Mouse (Mus musculus) lung, postnatal 4 days (tissue): ENCODE measurements around the gene Rps16.

ENCODE experiments used
- DNase-seq, 2 experiments: peaks; one replicate each; pipeline ENCODE4 v3.0.0; 2021

Gene Rps16

DNA sequence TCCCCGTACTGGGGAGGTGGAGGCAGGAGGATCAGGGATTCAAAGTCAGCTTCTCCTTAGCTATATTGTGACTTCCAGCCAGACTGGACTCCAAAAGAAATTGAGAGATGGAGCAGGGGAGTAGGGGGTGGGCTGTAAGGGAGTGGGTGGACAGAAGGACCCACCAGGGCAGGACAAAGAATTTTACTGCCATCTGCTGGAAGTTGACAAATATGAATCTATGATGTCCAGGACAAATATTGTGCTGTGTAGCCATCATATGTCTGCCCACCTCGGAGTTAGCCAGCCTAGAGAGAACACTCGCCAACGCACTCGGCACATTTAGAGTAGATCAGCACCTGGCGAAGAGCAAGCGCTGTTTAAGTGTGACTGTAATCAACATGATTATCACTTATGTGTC is 1.9 kb upstream of the Rps16 start:
- no peak for DNase-seq

DNA sequence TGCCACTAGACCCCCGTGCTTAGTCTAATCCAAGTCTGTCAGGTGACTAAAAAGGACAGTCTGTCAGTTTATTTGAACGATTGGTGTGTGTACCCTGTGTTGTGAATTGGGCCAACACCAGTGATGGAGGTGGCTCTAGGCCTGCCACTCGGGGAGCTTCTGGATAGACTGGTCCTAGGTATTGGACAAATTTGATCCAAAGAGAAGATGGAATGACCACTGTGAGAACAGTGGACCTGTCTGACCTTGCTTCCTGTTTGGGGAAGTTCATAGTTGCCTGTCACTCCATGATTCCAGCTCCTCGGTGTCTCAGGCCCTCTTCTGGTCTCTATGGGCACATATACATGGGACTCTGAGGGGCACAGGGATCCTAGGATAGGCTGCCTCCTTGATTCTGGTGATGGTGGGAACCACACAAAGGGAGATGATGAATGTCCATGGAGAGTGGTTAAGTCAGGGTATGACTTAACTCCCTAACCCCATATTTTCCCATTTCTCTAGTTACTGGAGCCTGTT is 1.3 kb downstream of the Rps16 start:
- DNase-seq = no peak

DNA sequence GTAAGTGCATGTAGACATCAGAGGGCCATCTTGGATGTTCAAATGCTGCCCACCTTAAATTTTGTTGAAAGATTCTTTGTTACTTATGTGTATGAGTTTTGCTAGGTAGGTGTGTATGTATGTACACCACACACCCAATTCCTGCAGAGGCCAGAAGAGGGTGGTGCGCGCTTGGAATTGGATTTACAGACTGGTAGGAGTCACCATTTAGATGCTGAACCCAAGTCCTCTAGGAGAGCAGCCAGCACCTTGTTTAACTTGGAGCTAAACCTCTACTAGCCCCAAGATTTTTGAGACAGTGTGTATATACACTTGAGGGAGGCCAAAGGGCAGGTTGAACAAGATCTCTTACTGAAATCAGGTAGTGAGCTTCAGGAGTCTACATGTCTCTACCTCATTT is 2.8 kb downstream of the Rps16 start:
- DNase-seq = no peak

DNA sequence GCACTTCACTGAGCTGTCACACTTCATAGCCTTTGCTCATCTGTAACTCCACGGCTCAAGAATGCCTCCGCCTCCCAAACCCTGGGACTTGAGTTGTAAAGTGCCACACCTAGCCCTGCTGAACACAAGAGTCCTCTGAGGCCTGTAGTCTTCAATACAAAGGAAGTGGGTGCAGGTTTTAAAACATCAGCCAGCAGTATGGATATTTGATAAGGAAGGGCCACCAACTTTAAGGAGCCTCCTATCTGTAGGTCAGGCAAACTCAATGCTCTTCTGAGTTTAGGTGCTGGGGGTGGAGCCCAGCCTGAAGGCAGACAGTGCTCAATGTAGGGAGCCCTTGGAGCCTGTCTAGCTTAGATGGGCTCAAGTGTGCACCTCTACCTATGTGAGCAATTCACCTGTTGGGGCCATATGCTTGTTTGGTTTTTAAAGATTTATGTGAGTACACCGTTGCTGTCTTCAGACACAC is 3.7 kb downstream of the Rps16 start:
- DNase-seq = no peak

DNA sequence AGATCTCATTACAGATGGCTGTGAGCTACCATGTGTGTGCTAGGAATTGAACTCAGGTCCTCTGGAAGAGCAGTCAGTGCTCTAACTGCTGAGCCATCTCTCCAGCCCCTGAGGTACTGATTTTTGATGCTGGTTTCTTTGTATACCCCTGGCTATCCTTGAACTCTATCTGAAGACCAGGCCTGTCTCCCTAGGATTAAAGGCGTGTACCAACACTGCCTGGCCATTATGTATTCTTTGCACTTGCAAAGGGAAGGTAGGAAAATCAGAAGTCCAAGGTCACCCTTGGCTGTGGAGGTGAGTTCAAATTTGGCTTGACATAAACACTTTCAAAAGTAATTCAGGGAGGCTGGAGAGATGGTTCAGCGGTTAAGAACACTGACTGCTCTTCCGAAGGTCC is 4.1 kb downstream of the Rps16 start:
- DNase-seq = no peak

DNA sequence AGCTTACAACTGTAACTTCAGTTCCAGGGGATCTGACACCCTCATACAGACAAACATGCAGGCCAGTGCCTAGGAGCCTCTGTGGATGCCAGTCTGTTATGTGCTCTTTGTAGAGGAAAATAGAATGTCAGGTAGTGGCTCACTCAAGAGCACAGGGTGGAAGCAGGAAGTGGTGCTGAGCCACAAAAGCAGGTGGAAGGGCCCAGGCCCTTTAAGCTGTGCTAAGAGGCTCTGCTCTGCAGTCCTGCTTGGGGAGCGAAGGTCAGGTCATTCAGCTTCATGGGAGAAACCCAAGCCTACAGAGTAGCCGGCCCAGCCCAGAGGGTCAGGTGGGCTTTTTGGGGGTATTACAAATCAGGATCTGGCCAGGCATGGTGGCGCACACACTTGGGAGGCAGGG is 4.8 kb downstream of the Rps16 start:
- no peak for DNase-seq

DNA sequence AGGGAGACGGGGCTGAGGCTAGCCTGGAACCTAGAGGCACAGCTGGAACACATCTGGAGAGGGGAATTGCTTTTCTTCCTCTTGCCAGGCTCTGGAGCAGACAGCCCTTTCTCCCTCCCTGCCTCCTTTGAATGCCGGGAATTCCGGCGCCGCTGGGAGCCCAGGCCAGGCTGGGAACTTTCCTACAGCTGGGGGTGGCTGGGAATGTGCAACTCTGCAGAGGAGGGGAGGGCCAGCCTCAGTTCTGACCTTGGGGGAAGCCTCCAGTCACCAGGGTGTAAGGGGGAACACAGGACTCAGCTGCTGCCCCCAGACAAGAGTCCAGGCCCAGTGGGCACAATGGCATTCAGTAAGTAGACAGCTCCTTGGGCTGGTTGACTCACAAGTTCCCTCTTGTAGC is 6.5 kb downstream of the Rps16 start:
- peak; percentile 79 to 90 for DNase-seq

DNA sequence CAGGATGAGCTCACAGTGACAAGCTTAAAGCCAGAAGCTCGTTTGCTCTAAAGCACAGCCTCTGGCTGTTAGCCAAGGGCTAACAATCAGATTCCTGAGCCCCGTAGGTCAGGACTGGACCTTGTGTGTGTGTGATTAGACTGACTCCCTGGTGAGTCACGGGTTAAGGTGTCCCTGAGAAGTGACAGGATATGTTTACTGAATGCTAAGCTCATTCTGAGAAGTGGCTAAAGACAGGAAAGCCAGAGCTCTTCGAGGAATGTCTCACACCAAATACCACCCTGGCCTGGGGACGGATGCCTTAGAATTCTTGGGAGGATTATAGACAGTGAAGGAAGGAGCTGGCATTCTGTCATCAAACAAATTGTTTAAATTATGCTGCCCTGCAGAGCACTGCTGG is 7.5 kb downstream of the Rps16 start:
- DNase-seq = peak; percentile 35 to 47

DNA sequence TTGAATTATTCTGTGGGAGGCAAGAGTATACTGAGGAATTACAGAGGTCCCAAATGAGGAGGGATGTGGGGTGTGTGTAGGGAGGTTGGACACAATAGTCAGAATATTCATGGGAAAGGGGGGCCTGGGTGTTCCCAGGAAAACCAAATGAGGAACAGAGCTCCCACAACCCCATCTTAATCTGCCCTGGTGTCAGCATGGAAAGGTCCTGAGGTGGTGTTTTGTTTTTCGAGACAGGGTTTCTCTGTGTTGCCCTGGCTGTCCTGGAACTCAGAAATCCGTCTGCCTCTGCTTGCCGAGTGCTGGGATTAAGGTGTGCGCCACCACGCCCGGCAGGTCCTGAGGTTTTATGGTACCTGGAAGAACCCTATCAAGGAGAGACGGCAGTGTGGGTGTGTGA is 8.0 kb downstream of the Rps16 start:
- no peak for DNase-seq

DNA sequence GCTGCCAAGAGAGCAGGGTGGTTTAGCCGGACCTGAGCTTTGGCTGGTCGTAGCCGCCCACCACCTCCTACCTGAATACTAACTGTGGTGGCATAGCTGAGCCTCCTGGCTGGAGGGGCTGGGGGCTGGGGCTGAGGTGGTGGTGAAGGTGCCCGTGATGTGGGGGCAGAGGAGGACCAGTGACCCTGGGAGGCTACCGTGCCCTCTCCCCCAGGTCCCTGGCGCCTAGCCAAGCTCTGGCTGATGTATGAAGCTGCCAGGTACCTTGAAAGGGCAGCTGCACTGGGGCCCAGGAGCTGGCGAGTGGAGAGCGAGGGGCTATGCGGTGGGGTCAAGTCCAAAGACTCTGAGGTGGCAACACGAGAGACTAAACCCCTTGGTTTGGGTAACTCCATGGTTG is 9.4 kb downstream of the Rps16 start:
- no peak for DNase-seq

DNA sequence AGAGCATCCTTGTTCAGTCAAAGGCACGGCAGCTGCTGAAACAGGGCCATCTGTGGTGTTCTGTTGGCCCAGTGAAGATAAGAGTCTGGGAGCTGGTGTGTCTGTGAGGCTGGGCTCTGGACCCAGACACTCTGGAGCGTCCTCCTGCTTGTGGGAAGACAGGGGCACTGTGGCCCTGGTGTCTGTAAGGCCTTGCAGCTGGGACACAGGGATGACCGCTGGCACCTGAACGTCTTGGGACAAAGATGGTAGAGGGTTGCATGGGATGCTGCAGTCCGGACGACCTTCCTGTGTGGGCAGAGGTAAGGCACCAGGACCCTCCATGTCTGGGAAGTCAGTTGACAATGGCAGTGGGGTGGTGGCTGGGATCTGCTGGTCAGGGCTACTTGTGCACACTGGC is 9.8 kb downstream of the Rps16 start:
- DNase-seq = no peak

DNA sequence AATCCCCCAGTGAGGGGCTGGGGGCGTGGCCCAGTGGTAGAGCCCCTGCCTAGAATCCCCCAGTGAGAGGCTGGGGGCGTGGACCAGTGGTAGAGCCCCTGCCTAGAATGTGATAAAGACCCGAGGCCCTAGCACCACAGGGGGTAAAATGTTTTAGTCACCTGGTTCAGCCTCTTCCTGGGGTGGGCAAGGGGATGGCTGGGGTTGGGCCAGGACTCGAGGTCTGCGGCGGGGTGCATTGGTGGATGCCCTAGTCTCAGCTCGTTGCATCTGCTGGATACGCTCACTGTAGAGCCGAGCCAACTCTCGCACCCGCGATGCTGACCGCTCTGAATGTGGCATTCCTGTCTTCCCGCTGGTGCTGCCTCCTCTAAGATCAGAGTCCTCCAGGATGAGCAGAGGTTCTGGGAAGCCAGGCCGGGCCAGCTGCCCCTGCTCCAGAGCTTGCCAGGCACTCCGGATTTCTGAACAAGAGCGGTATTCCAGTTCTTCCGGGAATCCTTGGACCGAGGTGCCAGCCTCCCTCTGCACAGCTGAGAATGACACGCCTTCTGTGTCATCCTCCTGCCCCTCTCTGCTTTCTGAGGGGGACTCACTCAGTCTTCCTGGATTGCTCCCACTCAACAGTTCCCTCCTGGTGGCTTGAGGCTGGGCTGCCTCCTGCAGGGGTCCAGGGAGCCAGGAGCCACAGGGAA is 11.3 kb downstream of the Rps16 start:
- no peak for DNase-seq

DNA sequence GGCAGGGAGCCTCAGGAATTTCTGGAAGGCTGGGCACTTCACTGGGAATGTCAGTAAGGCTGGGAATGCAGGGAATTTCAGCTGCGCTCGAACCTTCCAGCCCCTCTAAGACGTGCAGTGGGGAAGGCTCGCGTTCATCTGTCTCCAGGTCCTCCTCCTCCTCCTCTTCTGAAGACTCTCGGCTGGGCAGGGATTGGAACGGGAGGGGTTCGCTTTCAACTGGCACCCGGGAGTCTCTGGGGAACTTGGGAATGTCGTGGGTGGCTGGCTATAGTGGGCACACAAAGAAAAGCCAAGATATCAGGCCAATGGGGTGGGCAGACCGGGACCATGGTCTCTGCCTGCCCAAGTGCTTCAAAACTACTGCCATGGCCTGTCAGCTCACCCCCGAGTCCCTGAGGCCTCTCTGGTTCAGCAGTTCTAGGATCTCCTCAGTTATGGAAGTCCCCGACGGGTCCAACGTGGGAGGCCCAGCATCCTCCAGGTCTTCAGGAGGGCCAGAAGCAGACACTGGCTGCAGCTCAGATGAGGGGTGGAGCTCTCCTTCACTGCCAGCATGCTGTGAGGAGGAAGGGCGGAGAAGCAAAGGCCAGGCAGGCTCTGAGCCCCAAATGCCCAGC is 12.1 kb downstream of the Rps16 start:
- no peak for DNase-seq

DNA sequence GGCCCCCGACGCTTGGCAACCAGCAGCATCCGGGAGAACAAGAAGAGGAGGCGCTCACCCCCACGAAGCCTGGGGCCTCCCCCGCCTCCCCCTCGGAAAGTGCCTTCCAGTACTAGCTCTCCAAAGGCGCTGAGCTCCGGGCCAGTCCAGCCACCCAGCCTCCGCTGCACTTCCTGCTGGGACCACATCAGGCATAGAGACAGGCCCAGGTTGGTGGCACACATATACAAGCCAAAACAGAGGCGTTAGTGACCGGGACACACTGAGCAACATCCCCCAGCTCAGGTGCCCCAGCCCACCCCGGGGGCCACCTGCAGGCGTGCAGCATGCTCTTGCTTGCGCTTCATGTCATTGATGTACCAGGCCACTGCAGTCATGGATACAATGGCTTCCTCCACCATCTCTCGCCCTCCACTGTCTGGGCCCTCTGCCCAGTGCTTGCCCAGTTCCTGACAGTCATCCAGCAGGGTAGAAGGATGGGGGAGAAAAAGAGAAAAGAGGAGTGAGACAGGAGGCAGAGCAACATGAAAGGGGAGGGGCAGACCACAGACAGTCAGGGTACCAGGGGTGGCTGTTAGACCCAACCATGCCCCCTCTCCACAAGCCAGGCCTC is 17.3 kb downstream of the Rps16 start:
- no peak for DNase-seq

DNA sequence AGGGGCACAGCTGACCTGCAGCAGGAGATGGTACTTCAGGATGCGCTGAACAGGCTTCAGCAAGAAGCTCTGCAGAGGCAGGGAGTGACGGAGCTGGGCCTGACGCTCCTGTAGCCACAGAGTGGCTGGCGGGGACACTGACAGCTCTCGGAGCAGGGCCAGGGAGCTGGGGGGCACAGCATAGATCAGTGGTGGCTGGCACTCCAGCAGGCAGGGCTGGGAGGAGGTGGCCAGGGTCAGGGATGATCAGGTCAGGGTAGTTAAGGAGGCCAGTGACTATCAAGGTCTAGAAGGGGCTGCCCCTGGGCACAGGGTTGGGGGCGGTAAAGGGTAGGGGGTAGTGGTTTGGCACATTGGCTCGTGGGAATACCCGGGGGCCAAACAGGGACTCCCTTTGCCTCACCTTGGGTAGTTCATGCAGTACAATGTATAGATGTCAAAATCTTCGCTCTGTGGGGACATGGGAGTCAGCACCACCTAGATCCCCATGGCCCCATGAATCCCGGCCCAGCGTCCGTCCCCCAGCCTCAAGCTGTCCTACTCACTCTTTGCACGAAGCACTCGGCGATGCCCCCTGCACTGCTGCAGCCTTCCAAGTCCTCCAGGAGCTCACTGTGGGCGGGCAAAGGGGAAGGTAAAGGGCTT is 17.9 kb downstream of the Rps16 start:
- DNase-seq = no peak

DNA sequence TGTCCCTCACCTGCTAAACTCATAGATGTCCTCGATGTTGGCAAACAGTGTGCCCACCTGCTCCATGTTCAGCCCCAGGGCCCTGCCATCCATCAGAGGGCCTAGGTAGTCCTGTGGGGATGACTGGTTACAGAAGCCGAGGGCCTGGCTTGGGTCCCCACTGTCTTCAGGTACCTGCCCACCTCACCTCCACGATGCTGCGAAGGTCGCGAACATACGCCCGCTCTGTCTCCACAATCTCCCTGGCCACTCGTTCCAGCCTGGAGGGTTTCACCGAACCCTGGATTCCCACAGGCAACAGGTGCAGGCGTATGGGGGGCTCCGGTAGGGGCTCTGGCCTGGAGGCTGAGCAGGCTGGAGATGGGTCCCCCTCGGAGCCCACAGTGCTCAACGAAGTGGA is 19.6 kb downstream of the Rps16 start:
- peak in 1 of 2 experiments; percentile 34 for DNase-seq

DNA sequence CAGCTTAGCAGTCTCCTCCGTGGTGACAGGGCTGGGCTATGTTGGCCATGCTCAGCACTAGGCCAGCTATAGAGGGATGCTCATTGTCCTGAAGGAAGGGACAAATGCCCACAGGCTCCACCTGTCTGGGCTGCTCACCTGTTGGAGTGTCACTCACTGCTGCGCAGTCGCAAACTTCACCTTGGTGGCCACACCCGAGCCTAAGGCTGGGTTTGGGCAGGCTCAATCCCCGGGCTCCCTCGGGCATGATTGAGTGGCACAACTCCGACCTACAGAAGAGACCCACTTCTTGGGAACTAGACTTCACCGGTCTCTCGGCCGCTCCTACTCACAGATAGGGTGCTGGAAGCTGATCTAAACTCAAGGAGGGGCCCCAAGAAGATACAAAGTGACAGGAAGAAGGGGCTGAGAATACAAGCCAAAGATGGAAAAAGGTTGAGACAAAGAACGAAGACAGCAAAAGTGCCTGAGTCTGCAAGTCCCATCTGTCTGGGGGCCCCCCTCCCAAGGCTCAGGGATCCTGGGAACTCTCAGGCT is 20.6 kb downstream of the Rps16 start:
- DNase-seq = peak; percentile 62 to 71

DNA sequence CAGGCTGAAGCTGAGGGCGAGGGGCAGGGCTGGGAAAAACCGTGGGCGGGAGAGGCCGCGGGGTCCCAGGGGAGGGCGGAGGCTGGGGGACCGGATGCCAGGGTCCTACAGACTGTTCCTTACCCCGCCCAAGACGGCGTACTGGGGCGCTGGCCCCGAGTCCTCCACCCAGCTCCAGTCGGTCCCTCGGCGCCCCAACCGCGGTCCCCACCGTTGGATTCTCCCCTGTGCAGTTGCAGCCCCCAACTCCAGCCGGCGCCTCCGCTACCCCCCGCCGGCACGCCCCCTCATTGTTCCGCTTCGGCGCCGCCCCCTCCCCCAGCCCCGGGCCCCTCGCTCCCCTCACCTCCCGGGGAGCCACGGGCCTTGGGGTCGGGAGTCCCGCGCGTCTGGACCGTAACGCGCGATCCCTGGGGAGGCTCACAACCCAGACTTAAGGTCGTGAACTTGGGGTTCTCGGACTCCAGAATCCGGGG is 21.1 kb downstream of the Rps16 start:
- DNase-seq = peak; percentile 83 to 87

DNA sequence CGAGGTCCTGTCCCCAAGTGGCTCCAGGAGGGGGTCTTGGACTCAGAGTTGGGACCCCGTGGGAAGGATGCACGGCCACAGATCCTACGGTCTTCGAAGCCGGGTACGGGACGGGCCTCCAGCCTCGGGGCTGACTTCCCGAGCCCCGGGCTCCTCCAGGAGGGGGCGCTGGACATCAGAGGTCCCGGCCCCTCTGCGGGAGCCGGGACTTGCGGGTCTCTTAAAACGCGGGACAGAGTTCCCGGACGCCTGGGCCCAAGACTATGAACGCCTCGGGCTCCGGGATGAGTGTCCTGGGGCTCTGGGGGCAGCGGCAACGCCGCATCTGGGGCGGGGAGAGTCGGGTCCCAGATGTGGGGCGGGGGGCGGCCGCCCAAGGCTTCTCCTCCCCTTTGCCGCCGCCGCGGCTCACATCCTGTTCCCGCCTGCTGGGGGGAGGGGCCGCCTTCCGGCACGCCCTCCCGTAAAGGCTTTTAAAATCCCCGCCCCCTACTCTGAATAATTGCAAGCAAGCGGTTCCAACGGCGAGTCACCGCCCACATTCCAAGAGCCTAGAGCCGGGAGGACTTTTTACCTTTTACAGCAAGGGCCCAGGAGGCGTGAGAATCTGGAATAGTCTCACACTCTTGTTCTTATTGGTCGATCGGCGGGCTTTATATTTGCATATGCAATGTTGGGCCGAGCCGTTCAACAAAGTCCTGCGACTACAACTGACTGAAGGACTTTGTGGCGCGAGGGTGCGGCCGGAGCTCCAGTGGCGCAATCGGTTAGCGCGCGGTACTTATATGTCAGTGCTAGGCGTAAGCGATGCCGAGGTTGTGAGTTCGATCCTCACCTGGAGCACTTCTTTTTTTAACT is 22.0 kb downstream of the Rps16 start, which contains the start of gene Plekhg2:
TSS of gene Plekhg2 (minus strand) at position 349 of the 858 bp plus-strand sequence.
- DNase-seq = peak; percentile 99

DNA sequence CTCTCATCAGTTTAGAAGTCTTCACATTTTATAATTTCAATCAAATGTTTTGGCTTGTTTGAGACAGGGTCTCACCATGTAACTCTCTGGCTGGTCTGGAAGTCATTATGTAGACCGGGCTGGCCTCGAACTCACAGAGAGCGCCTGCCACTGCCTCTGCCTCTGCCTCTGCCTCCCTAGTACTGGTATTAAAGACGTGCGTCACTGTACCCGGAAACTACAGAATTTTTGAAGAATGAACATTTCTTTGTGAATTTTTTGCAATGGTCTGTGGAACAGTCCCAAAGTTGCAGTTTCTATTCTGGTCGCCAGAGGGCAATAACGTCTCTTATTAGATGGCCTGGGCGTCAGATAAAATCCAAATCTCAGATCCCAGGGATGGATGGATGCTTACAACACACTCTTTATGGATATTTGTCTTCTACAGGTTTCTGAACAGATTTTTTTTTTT is 22.7 kb downstream of the Rps16 start:
- DNase-seq = peak in 1 of 2 experiments; percentile 87

DNA sequence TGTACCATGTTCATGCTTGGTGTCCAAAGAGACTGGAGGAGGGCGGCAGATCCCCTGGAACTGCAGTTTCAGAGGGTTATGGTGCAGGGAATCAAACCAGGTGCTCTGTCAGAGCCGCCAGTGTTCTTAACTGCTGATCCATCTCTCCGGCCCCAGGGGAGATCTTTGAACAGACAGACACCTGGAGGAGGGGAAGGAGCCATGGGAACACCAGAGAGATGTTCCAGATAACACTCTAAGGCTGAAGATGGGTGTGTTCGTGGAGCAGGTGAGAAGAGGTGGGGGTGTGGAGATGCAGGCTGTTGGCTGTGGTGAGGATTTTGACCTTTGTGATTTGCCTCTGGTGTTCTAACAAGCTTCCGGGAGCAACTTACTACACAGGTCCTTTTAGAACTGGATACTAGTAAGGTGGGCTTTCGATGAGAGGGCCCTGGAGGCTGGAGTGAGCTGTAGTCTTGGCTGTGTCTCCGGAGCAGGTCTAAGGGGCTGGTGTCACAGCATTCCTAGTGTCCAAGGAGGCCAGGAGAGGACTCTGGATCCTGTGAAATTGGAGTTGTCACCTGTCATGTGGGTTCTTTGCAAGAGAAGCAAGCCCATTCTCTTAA is 23.5 kb downstream of the Rps16 start:
- no peak for DNase-seq

DNA sequence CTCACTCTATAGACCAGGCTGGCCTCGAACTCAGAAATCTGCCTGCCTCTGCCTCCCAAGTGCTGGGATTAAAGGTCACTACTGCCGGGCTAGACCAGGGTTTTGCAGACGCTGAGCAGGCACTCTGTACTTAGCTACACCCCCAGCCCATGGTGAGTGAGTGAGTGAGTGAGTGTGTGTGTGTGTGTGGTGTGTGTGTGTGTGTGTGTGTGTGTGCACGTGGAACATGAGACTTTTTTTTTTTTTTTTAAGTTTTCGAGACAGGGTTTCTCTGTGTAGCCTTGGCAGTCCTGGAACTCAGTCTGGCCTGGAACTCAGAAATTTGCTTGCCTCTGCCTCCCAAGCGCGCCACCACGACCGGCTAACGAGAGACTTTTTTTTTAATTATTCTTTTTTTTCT is 24.2 kb downstream of the Rps16 start:
- DNase-seq = no peak
